Mouse (Mus musculus): ENCODE data around the gene Sycp3.

GRCm38 (mm10) chr10:88507691-88508143 is 48.3 kb downstream of the Sycp3 start:
- TF ChIP-seq GATA1 (IDR thresholded peaks at IDR 0.05; ENCODE audit: borderline replicate concordance, low read length) (no peak), FLI1 (IDR thresholded peaks at IDR 0.05; ENCODE audit: low read length) (no peak)

Data from megakaryocyte, embryonic 14.5 days (primary cell).